Mouse (Mus musculus) heart, embryonic 14.5 days (tissue): ENCODE results near the gene Sgo2a. TPM values are rescaled to one million over a fixed set of nuclear protein-coding genes. Genes with fewer than 3 reads are reported as not detected.

Experiments used
- ATAC-seq: fragments of 200-750 bp; cut with Nextera tagmentation; 2 replicates; pipeline ENCODE4 v1.8.0; 2017; ENCODE audit warnings: low read depth, moderate TSS enrichment; ENCODE audit not compliant: insufficient number of reproducible peaks, insufficient read depth, low FRiP score
- H3K27ac ChIP-seq, 2 experiments: fragments of 200-500 bp in 1 of 2; fragments of 300-500 bp in 1 of 2; sonication (generic) in 1 of 2; replicated peaks in 1 of 2; 2 replicates each; pipeline ENCODE4 v1.5.1; 2012 to 2014; ENCODE audit warnings: low read depth in 2 of 2, low read length in 2 of 2, control low read depth in 1 of 2, mild to moderate bottlenecking in 1 of 2, mixed read lengths in 1 of 2; ENCODE audit not compliant: control insufficient read depth in 1 of 2, insufficient read depth in 1 of 2
- H3K27me3 ChIP-seq: fragments of 300-500 bp; sonication (generic); 2 replicates; pipeline ENCODE4 v1.6.1; 2014; ENCODE audit warnings: mild to moderate bottlenecking, low read length, control low read depth; ENCODE audit not compliant: control insufficient read depth, insufficient read depth
- H3K36me3 ChIP-seq: fragments of 300-500 bp; sonication (generic); 2 replicates; pipeline ENCODE4 v1.6.1; 2014; ENCODE audit warnings: mild to moderate bottlenecking, control low read depth, low read length, mixed read lengths; ENCODE audit not compliant: control insufficient read depth, insufficient read depth
- H3K4me1 ChIP-seq, 2 experiments: fragments of 200-500 bp in 1 of 2; fragments of 300-500 bp in 1 of 2; sonication (generic) in 1 of 2; 2 replicates each; pipeline ENCODE4 v1.6.1; 2012 to 2014; ENCODE audit warnings: low read length in 2 of 2, control low read depth in 1 of 2, mixed read lengths in 1 of 2; ENCODE audit not compliant: control insufficient read depth in 2 of 2, insufficient read depth in 2 of 2
- H3K4me2 ChIP-seq: fragments of 300-500 bp; sonication (generic); 2 replicates; pipeline ENCODE4 v1.6.1; 2014; ENCODE audit warnings: mild to moderate bottlenecking, low read length
- H3K4me3 ChIP-seq, 2 experiments: fragments of 200-500 bp in 1 of 2; fragments of 300-500 bp in 1 of 2; sonication (generic) in 1 of 2; 2 replicates each; pipeline ENCODE4 v1.5.1; 2012 to 2014; ENCODE audit warnings: low read length in 2 of 2, mild to moderate bottlenecking in 2 of 2, control low read depth in 1 of 2, low read depth in 1 of 2, moderate library complexity in 1 of 2; ENCODE audit not compliant: control insufficient read depth in 1 of 2, insufficient read depth in 1 of 2
- H3K9ac ChIP-seq: fragments of 300-500 bp; sonication (generic); 2 replicates; pipeline ENCODE4 v1.6.1; 2014; ENCODE audit warnings: mild to moderate bottlenecking, low read length
- H3K9me3 ChIP-seq: fragments of 300-500 bp; sonication (generic); 2 replicates; pipeline ENCODE4 v1.6.1; 2016; ENCODE audit warnings: low read length, control low read depth; ENCODE audit not compliant: control insufficient read depth
- WGBS: fragments of 180-500 bp; shearing (Covaris S2); extraction: QIAGEN DNeasy Blood & Tissue Kit; methylation state at CpG from one replicate; pipeline ENCODE4 v1.1.7; 2014; 5-methylcytosine and 5-hydroxymethylcytosine counted together
- polyA plus RNA-seq: library from polyadenylated mRNA; unstranded; fragments of >200 nt; fragmentation: Nextera tagmentation; extraction: Ambion mirVana; gene quantifications from 2 replicates; pipeline ENCODE4 v1.2.1, GENCODE M21; 2014

Gene Sgo2a
- polyA plus RNA-seq, 1 experiment from 2014 or later, result 18.8 TPM

DNA sequence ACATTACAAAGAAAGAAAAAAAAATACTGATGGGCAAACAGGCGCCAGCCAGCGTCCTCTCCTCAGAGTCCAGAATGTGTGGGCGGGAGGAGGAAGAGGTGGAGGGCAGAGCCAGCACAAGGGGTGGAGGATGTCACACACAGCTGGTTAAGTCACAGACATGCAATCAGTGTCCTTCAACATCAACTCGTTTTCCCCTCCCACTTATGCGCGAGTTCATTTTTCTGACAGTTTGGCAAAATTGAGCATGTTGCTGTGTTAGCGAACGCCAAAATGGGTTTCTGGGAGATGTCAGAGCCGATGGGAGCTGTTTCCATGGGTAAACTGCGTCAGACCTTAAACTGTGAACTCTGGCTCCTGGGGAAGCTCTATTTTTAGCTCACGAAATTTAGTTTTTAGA is 61.2 kb downstream of the Sgo2a start:
- 62% methylated on average over 11 of the region's 11 CpGs for WGBS
- Histone ChIP-seq H3K4me2 (peak overlapping the region; percentile 11; the same call in 1 of the 2 replicates), H3K27me3 (no peaks in the 10 kb centered on the region), H3K9me3 (no peaks in the 10 kb centered on the region), H3K36me3 (no peaks in the 10 kb centered on the region), H3K27ac (peak overlapping the region; percentile 22 to 51; a peak in 2 of 4 replicates), H3K9ac (no peak overlapping the region), H3K4me3 (no peak overlapping the region), H3K4me1 (no peaks in the 10 kb centered on the region)
- no peak for ATAC-seq

DNA sequence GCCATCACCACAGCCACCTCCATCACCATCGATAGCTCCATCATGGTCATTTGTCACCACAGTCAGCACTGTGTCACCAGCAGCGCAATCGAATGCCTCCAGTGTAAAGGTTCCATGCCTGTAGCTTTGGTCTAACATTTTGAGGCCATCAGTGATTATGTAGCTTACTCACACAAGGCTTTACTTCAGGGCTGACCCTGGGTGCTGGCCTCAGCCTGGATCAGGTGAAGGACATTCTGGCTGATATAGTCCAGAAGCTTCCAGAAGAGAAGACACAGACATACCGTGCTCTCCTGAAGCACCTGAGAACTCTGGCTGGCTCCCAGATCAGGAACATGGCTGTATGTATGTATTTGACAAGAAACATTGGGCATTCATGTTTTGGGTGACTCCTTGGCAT is 63.1 kb downstream of the Sgo2a start:
- no peak overlapping the region for H3K9ac ChIP-seq
- no peaks in the 10 kb centered on the region for H3K36me3 ChIP-seq
- no peak overlapping the region for H3K4me2 ChIP-seq
- no peaks in the 10 kb centered on the region for H3K9me3 ChIP-seq
- no peaks in the 10 kb centered on the region for H3K27me3 ChIP-seq
- no peaks in the 10 kb centered on the region for H3K4me1 ChIP-seq
- no peak for ATAC-seq
- 91% methylated on average over 4 of the region's 4 CpGs for WGBS
- H3K4me3 ChIP-seq, result no peak overlapping the region
- no peak overlapping the region for H3K27ac ChIP-seq

DNA sequence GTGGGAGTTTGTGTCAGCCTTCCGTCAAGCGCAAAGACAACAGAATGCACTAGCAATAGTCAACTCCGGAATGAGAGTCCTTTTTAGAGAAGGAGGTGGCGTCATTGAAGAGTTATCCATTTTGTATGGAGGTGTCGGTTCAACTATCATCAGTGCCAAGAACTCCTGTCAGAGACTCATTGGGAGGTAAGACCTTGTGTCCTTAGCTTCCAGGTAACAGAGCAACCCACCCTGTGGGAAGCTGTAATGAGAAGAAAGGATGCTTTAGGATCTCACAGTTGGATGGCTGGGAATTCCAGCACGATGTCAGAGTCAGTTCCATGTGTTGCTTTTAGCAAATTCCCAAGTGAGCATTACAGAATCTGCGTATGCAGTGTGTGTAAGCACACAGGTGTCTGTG is 66.4 kb downstream of the Sgo2a start:
- no peaks in the 10 kb centered on the region for H3K36me3 ChIP-seq
- no peak overlapping the region for H3K4me2 ChIP-seq
- no peaks in the 10 kb centered on the region for H3K9me3 ChIP-seq
- H3K4me3 ChIP-seq, result no peak overlapping the region
- WGBS, result 86% methylated on average over 7 of the region's 7 CpGs
- no peak overlapping the region for H3K9ac ChIP-seq
- no peaks in the 10 kb centered on the region for H3K27me3 ChIP-seq
- H3K4me1 ChIP-seq, result no peaks in the 10 kb centered on the region
- ATAC-seq, result no peak
- H3K27ac ChIP-seq, result no peak overlapping the region

DNA sequence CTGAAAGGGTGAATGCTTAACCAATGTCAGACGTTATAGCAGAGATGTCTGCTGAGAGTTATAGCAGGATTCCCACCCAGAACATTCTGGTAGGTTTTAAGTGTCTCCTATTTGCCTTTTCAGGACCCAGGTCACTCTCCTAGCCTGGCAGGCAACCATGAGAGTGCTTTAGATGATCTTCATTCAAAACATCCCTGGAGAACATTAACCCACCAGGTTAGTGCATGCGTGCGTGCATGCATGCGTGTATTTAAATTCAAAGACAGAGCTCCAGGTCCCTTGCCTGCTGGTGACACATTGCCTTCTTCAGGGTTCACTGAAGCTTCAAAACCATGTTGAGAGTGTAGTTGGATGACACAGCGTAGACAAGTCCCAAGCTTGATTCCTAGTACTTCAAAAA is 69.4 kb downstream of the Sgo2a start:
- Histone ChIP-seq H3K4me1 (no peaks in the 10 kb centered on the region), H3K36me3 (no peaks in the 10 kb centered on the region), H3K4me3 (no peak overlapping the region), H3K9ac (no peak overlapping the region), H3K9me3 (no peaks in the 10 kb centered on the region), H3K27me3 (no peaks in the 10 kb centered on the region), H3K27ac (no peak overlapping the region), H3K4me2 (no peak overlapping the region)
- 86% methylated on average over 5 of the region's 5 CpGs for WGBS
- ATAC-seq, result no peak

DNA sequence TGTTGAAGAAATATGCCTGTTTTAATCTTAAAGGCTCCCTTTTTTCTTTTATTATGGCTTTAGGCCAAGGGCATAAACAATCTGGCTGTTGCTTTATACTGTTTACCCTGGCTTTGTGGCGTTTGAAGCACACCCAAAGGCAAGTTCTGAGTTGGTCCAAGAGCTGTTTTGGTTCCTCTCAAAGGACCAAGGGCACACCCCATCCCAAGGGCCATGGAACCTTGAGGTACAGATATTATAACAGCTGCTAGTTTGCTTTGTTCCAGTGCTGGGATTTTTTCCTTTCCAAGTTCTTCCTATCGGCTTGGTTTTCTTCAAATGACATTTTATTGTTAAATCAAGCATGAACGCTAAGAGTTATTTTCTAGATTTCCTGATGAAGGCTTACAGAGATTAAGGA is 69.8 kb downstream of the Sgo2a start:
- Histone ChIP-seq H3K36me3 (no peaks in the 10 kb centered on the region), H3K4me1 (no peaks in the 10 kb centered on the region), H3K27ac (no peak overlapping the region), H3K9me3 (no peaks in the 10 kb centered on the region), H3K9ac (no peak overlapping the region), H3K4me2 (no peak overlapping the region), H3K27me3 (no peaks in the 10 kb centered on the region), H3K4me3 (no peak overlapping the region)
- 77% methylated on average over 3 of the region's 3 CpGs for WGBS
- ATAC-seq, result no peak

DNA sequence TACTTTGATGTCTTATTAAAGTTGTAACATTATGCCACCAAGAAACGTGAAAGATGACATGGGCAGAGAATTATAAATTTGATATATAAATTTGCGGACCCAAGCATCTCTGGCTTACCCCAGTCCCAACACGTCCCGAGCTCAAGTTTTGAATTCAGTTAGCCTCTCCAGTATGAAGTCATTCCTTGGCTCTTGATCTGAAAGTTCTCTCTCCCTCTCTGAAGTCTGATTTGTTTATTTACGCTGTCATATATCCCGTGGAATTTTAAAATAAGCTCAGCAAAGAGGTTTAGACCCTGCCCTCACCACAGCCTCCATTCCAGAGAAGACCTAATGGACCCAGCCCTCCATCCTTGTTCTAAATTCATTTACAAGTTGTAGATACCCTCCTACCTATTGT is 73.4 kb downstream of the Sgo2a start:
- H3K9ac ChIP-seq, result no peak overlapping the region
- 83% methylated on average over 6 of the region's 6 CpGs for WGBS
- H3K4me1 ChIP-seq, result peaks cover 0 to 2% of the 10 kb centered on the region in 2 experiments; a peak in 1 of 4 replicates
- H3K36me3 ChIP-seq, result no peaks in the 10 kb centered on the region
- no peak for ATAC-seq
- H3K27ac ChIP-seq, result no peak overlapping the region
- no peak overlapping the region for H3K4me3 ChIP-seq
- no peak overlapping the region for H3K4me2 ChIP-seq
- no peaks in the 10 kb centered on the region for H3K27me3 ChIP-seq
- H3K9me3 ChIP-seq, result no peaks in the 10 kb centered on the region

DNA sequence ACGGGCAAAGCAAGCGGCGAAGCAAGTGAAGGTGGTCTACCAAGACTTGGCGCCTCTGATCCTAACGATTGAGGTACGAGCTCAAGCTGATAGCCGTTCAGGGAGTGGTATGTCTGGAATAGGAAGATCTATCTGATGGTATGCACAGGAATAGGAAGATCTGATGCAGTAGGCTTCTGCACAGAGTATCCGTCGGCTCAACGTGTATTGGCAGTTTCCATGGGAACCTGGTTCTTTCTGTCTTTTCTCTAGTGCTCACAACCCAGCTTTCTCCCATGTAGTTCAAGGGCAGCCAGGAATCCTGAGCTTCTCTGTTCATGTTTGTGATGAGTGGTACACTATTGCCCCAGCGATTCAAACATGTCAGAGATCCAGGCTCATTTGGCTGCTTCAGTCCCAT is 74.3 kb downstream of the Sgo2a start:
- Histone ChIP-seq H3K4me3 (no peak overlapping the region), H3K27me3 (no peaks in the 10 kb centered on the region), H3K36me3 (no peaks in the 10 kb centered on the region), H3K9me3 (no peaks in the 10 kb centered on the region), H3K27ac (no peak overlapping the region), H3K4me2 (no peak overlapping the region), H3K4me1 (peaks cover 0 to 2% of the 10 kb centered on the region in 2 experiments; a peak in 1 of 4 replicates), H3K9ac (no peak overlapping the region)
- 87% methylated on average over 11 of the region's 11 CpGs for WGBS
- no peak for ATAC-seq

DNA sequence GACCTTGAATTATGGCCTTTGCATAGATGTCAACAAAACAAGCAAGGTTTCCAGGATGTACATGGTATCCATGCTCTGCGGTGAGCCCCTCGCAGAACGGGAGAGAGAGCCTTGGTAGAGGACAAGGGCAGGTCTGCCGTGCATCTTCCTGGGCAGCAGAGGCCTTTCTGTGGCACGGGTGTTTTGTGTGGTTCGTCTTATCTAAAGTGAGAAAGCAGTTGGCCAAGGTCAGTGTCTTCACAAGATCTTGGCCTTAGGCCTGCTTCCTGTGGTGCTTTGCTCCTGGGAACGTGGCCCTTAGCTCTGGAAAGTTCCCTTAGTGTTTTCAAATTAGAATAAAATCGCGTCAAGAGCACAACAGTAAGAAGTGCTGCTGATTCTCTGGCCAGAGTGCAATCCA is 75.2 kb downstream of the Sgo2a start:
- Histone ChIP-seq H3K4me3 (no peak overlapping the region), H3K4me2 (no peak overlapping the region), H3K36me3 (no peaks in the 10 kb centered on the region), H3K9ac (no peak overlapping the region), H3K27ac (no peak overlapping the region), H3K27me3 (no peaks in the 10 kb centered on the region), H3K9me3 (no peaks in the 10 kb centered on the region), H3K4me1 (peaks cover 0 to 2% of the 10 kb centered on the region in 2 experiments; a peak in 1 of 4 replicates)
- 69% methylated on average over 9 of the region's 9 CpGs for WGBS
- no peak for ATAC-seq
